Mouse (Mus musculus): ENCODE data around the gene Dap.

- TF ChIP-seq CTCF (IDR thresholded peaks at IDR 0.05; ENCODE audit: low read depth, low read length) (no peak), POLR2A (IDR thresholded peaks at IDR 0.05; ENCODE audit: borderline replicate concordance, low read depth, low read length) (no peak)
Measured at GRCm38 (mm10) chr15:31195776-31196175, 28.3 kb upstream of the Dap start.
